Mouse (Mus musculus): ENCODE measurements around the gene Tbx2.

DNA sequence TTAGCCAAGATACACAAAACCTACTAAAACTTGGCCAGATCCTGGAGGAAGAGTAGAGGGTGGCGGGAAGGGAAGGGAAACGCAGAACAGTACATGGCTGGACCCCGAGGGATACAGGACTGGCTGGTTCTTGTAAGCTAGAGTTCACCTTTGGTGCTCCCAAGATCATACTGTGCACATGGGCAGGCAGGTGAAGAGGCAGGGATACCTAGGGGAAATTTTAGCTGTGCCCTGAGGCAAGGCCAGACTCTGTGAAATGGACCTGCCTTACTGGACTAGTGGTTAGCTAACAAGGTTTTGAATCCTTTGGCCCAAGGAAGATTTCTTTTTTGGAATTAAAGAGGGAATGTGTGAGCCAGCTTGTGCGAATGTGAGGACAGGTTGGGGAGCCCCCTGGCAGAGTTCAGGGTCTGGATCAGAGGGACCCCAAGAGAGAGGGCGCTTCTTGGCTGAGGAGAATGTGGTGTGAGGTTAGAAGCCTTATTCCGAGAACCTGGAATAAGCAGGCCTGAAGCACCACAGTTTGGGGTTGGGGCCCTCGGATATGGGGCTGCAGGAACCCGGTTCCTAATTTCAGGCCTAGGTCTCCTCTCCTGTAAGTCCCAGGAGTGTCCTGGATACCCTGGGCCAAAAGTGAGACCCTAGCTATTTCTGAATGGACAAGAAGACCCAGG lies 56.8 kb downstream of the Tbx2 start:
- TF ChIP-seq TAL1 (IDR thresholded peaks at IDR 0.05; ENCODE audit: low read length): no peak
- TF ChIP-seq MEF2A (IDR thresholded peaks at IDR 0.05; ENCODE audit: extremely low read depth, insufficient replicate concordance, low read depth, low read length, poor library complexity, severe bottlenecking): no peak
- TF ChIP-seq ZC3H11A (IDR thresholded peaks at IDR 0.05; ENCODE audit: low read depth, low read length): no peak
- TF ChIP-seq E2F4 (IDR thresholded peaks at IDR 0.05; ENCODE audit: borderline replicate concordance, low read depth, low read length): no peak
- TF ChIP-seq POLR2AphosphoS5 (IDR thresholded peaks at IDR 0.05; ENCODE audit: borderline replicate concordance, low read depth, low read length): no peak
- TF ChIP-seq MYC (IDR thresholded peaks at IDR 0.05; ENCODE audit: low read depth, low read length): no peak
- no peak for TF ChIP-seq CTCF (IDR thresholded peaks at IDR 0.05 in 2 of 3, conservative IDR thresholded peaks at IDR 0.05 in 1 of 3; ENCODE audit: control insufficient read depth in 1 of 3, insufficient read depth in 1 of 3, low read depth in 2 of 3, low read length in 3 of 3, poor library complexity in 1 of 3, severe bottlenecking in 1 of 3)
- TF ChIP-seq CHD2 (IDR thresholded peaks at IDR 0.05; ENCODE audit: low read length): no peak
- TF ChIP-seq SMC3 (IDR thresholded peaks at IDR 0.05; ENCODE audit: low read depth, low read length): no peak
- no peak for TF ChIP-seq POLR2A (IDR thresholded peaks at IDR 0.05; ENCODE audit: control insufficient read depth in 1 of 2, insufficient read depth in 1 of 2, low read depth in 1 of 2, low read length in 2 of 2, poor library complexity in 1 of 2)
- TF ChIP-seq ZKSCAN1 (IDR thresholded peaks at IDR 0.05; ENCODE audit: low read depth, low read length): no peak
- no peak for TF ChIP-seq TCF12 (IDR thresholded peaks at IDR 0.05; ENCODE audit: low read depth, low read length)
- no peak for TF ChIP-seq MAX (IDR thresholded peaks at IDR 0.05; ENCODE audit: low read length)

All from MEL (cell line).